Mouse (Mus musculus) left cerebral cortex, postnatal 25 days (tissue): ENCODE measurements around the gene C130026I21Rik. TPM values are rescaled to one million over a fixed set of nuclear protein-coding genes. Genes with fewer than 3 reads are reported as not detected.
A peak's percentile ranks its signal among the peaks of the same experiment; 100 is the strongest.
"Not testable (repeated sequence)": the region's sequence is repeated elsewhere in the genome, so short reads cannot be mapped to it uniquely, and the experiment has no call there.

ENCODE experiments used
- DNase-seq, 2 experiments: peaks; one replicate each; pipeline ENCODE4 v3.0.0; 2022; ENCODE audit warnings: low spot score in 2 of 2, mixed read lengths in 1 of 2
- intact Hi-C: fragments of 180-260 bp; cut with DNase I; formaldehyde crosslinking; loops from one replicate; pipeline ENCODE4 v1.15.1; 2025
- total RNA-seq, 2 experiments: library from RNA; stranded (reverse); gene quantifications; 2 replicates each; pipeline ENCODE4 v1.2.3; 2021

C130026I21Rik gene
- total RNA-seq, result under 1 TPM in 1 of 2 experiments, not detected in 1; 0.57 TPM

DNA sequence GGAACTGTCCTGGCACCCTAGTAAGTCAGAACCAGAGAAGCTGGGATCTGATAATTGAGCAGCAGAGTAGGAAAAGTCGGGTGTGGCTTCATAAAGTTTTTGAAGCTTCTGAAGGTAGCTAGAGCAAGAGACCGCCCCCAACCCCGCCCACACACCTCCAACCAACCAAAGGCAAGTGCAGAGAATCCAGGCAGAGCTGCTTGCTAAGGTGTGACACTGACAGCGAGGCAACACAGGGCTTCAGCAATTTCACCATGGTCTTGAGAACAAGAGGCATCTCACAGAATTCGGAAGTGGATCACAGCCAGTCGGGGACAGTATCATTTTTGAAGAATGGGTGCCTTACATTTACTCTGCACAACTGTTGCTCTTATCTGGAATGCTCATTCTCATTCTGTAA lies at the start of gene C130026I21Rik:
Gene C130026I21Rik, minus strand, starts transcription at position 101 of the 400 bp plus-strand sequence.
- DNase-seq, intact Hi-C loops: not testable (repeated sequence)

GRCm38 (mm10) chr1:85287063-85287462 lies 16.7 kb upstream of the C130026I21Rik start:
- DNase-seq, result peak; percentile 2 to 4
- intact Hi-C loops, result not testable (repeated sequence)

- intact Hi-C loops, DNase-seq: not testable (repeated sequence)
Observed at GRCm38 (mm10) chr1:85276421-85276820, 6.1 kb upstream of the C130026I21Rik start.

GRCm38 (mm10) chr1:85258634-85259033 lies 11.7 kb downstream of the C130026I21Rik start:
- peak in 1 of 2 experiments; percentile 9 for DNase-seq
- intact Hi-C loops, result not testable (repeated sequence)

- intact Hi-C loops, DNase-seq: not testable (repeated sequence)
Observed at GRCm38 (mm10) chr1:85255217-85255616, 15.1 kb downstream of the C130026I21Rik start.

GRCm38 (mm10) chr1:85251211-85251610 lies 19.2 kb downstream of the C130026I21Rik start:
- DNase-seq, intact Hi-C loops: not testable (repeated sequence)

DNA sequence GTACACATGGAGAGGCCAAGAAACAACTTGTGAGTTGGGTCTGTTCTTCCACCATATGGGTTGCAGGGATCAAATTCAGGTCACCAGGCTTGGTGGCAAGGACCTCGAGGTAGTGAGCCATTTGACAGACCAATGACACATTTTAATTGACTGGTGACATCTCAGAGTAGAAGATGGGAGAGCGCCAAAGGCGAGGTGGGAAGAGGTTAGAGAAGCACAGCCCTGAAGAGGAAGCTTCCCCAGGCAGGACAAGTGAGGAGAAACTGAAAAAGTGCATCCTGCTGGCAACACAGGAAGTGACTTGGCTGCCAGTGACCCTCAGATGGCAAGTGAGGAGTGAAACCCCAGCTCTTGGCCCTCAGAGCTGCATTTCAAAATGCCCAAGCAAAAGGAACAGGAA lies 21.4 kb downstream of the C130026I21Rik start:
- DNase-seq, intact Hi-C loops: not testable (repeated sequence)

DNA sequence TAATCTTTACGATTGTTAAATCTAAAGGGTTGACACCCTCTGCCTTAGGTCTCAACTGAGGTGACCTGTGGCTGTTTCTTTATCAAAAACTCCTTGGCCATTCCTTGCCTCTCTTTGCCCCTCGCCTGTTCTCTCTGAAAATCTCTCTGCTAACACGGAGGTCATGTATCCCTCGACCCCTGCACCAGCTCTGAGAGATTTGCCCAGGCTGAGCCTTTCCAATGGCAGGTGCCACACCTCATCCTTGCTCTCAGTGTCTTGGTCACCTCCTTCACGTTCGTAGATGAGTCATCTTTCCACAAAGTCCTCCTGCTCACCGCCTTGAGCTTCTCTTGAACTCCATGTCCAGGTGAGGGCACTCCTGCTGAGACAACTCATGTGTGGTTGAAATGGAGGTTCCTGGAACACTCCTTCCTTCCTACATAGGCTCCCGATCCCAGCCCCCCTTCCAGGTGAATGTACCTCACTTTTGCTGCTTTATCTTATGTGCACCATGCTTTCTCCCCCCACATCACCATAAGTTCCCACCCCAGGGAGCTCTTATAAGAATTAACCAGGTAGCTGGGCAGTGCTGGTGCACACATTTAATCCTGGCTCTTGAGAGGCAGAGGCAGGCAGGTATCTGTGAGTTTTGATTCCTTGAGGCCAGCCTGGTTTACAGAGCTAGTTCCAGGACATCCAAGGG lies 23.4 kb downstream of the C130026I21Rik start:
- DNase-seq, intact Hi-C loops: not testable (repeated sequence)

- intact Hi-C loops, DNase-seq: not testable (repeated sequence)
Observed at GRCm38 (mm10) chr1:85246266-85246665, 24.1 kb downstream of the C130026I21Rik start.

DNA sequence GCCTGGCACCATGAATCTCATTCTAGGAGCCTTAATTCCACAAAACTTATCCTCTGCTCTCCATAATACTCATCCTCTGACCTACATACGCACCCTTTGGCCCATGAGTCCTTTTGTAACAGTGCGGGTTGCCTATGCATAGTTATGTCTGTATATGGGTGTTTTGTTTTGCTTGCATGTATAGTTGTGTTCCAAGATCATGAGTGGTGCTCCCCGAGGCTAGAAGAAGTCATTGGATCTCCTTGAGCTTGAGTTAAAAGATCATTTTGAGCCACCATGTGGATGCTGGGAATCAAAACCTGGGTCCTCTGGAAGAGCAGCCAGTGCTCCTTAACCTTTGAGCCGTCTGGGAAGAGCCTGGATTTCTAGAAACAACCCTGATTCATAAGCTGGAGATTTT lies 25.4 kb downstream of the C130026I21Rik start:
- intact Hi-C loops, DNase-seq: not testable (repeated sequence)

DNA sequence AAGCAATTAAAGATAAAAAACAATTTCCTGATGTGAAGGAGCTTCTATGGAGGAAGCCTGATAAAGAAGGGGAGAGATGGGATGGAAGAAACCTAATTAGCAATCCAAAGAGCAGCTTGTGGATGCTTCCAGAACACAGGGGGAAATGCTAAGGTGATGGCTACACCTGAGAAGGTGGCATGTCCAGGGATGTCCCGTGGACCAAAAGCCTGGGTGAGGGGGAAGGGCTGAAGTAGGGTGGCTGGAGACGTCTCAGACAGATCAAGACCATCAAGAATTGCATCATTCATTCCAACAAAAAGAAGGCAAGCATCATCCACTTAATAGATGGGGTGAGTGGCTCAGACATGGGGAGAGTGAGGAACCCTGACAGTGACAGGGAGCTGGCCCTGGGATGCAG lies 27.3 kb downstream of the C130026I21Rik start:
- DNase-seq, intact Hi-C loops: not testable (repeated sequence)

DNA sequence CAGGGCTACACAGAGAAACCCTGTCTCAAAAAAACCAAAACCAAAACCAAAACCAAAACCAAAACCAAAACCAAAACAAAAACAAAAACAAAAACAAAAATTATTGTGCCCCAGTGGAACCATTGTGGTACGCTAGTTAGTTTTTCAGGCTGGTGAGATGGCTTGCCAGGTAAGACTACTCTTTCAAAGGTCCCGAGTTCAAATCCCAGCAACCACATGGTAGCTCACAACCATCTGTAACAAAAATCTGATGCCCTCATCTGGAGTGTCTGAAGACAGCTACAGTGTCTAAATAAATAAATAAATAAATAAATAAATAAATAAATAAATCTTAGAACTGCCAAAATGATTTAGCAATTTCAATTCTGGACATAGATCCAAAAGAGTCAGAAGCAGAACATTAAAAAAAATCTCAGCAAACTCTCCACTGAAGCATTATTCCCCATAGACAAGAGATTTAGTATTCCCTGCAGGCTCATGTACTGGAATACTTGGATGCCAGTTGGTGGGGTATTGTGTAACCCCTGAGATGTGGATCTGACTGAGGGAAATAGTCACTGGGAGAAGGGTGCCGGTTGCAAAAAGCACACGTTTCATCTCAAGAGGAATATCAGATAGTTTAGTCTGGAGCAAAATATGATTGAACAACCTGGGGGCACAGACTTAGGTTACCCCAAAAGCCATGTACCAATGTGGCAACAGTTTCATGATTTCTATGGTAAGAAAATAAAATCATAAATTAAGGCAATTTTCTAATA lies 31.2 kb downstream of the C130026I21Rik start:
- intact Hi-C loops, DNase-seq: not testable (repeated sequence)

DNA sequence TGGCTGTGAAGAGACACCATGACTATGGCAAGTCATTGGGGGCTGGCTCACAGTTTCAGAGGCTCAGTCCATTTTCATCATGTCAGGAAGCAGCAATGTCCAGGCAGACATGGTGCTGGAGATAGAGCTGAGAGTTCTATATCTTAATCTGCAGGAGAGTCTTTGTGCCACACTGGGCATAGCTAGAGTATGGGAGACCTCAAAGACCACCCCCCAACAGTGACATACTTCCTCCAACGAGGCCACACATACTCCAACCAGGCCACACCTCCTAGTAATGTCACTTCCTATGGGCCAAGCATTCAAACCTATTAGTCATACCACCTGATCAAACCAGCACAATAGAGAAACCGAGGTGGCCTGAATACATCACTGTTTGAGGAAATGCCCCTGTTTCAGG lies 63.8 kb downstream of the C130026I21Rik start:
- intact Hi-C loops, DNase-seq: not testable (repeated sequence)

DNA sequence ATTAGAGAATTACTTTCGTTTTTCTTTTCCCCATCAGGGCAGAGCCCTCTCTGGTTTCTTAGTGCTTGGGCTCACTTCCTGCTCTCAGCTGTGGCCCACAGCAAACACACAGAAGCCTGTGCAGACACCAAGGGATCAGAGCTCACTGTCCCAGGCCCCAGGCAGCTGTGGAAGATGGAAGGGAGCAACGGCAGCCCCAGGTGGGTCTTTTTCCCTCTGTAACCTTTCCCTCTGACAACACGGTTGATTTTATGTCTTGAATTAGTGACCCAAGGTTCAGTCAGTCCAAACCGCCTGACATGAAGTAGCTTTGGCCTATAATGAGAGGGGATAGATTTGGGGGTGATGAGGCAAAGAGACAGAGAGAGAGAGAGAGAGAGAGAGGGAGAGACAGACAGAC lies 70.8 kb downstream of the C130026I21Rik start:
- DNase-seq, intact Hi-C loops: not testable (repeated sequence)

- intact Hi-C loops, DNase-seq: not testable (repeated sequence)
Observed at GRCm38 (mm10) chr1:85198647-85199350, 71.6 kb downstream of the C130026I21Rik start.

- DNase-seq, intact Hi-C loops: not testable (repeated sequence)
Observed at GRCm38 (mm10) chr1:85196732-85197131, 73.6 kb downstream of the C130026I21Rik start.

DNA sequence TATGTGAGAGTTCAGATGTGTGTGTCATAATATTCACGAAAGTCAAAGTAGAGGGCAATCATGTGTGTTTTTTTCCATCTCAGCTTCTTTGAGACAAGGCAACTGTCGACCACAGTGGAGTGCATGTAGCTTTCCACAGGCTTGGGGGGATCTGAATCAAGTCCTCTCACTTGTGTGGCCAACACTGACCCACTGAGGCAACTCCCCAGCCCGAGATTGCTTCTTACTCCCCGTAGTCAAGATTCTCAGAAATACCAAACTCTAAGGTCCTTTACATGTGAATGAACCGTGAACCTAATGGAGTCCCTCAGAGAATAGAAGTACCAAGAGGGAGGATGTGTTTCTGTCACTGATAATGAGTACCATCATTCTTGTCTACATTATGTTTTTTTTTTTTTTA lies 76.6 kb downstream of the C130026I21Rik start:
- DNase-seq, intact Hi-C loops: not testable (repeated sequence)

DNA sequence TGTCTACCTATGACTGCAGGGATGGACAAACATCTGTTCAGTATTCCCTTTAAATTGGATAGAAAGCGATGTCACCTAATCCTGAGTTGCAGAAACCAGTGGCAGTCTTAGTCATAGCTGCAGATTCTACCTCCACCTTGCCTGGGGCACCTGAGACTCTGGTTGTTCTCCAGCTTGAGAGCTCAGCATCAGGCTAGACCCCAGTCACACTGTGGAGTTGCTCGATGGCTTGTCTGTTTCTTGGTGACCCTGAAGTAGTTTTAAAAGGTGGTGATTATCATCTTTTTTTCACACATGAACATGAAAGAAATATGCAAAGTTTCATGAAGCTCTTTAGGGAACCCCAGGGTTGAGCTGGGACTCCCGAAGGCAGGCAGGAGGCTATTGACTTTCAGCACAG lies 88.4 kb downstream of the C130026I21Rik start:
- intact Hi-C loops, DNase-seq: not testable (repeated sequence)

DNA sequence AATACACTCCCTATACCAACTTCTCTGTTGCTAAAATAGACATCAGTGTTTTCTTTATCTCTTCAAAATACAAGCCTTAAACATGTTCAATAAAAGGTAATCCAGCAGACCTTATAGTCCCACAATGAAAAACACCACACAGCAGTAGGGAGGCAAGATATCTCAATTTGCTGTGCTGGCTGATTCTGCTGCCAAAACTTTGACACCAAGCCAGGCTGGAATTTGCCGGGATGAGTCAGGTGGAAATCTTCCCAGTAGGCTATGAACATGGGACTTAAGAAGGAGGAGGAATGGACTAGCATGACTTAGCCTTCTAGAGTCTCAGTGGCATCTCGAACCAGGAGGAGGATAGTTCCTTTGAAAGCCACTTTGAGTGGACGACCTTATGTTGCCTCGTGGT lies 91.4 kb downstream of the C130026I21Rik start:
- DNase-seq, intact Hi-C loops: not testable (repeated sequence)

DNA sequence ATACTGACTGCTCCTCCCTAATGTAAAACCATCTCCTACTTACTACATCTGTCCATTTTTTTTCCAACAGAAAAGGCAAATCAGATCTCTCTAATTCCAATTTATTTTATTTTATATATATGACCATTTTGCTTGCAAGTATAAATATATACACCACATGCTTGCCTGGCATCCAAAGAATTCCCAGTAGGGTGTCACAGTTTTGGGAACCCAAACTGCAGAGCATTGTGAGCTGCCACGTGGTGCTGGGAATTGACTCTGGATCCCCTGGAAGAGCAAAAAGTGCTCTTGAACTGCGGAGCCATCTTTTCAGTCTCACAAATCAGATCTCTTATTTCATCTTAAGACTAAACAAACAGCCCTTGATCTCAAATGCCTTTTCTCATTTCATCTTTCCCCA lies 107.5 kb downstream of the C130026I21Rik start:
- DNase-seq, intact Hi-C loops: not testable (repeated sequence)
